Mouse (Mus musculus) thymus, postnatal 0 days (tissue): Measurements from ENCODE around the gene Schip1. TPM values are rescaled to one million over a fixed set of nuclear protein-coding genes. Genes with fewer than 3 reads are reported as not detected.

Source experiments
- DNase-seq: peaks from one replicate; pipeline ENCODE4 v3.0.0-alpha.2; 2015; ENCODE audit warnings: low spot score
- polyA plus RNA-seq: library from polyadenylated mRNA; unstranded; fragments of >200 nt; fragmentation: Nextera tagmentation; extraction: Ambion mirVana; gene quantifications from 2 replicates; pipeline ENCODE4 v1.2.1, GENCODE M21; 2015

Gene Schip1
- polyA plus RNA-seq, 1 experiment from 2014 or later, result 4.7 TPM

GRCm38 (mm10) chr3:68270246-68270645, 205.6 kb downstream of the Schip1 start:
- DNase-seq, result no peak

DNA sequence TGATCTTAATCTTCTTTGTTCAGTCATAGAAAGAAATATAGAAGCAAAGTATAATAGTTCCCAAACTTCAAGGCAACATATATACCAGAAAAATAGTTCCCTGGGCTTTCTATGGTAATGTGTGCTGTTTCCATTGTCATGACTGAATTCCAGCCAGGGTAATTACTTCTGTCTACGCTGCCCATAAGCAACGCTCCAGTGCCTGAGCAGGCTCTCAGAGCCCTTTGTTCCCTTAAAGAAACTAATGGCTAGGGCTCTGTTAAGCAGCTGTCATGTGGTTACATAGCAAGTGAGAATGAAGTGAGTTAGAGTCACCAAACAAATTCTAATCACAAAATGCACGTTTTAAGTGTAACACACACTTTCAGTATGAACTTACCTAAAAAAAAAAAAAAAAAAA, 206.9 kb downstream of the Schip1 start:
- no peak for DNase-seq

- no peak for DNase-seq
Observed at GRCm38 (mm10) chr3:68271881-68272280, 207.3 kb downstream of the Schip1 start.

GRCm38 (mm10) chr3:68282844-68283594, 218.4 kb downstream of the Schip1 start:
- DNase-seq, result no peak

DNA sequence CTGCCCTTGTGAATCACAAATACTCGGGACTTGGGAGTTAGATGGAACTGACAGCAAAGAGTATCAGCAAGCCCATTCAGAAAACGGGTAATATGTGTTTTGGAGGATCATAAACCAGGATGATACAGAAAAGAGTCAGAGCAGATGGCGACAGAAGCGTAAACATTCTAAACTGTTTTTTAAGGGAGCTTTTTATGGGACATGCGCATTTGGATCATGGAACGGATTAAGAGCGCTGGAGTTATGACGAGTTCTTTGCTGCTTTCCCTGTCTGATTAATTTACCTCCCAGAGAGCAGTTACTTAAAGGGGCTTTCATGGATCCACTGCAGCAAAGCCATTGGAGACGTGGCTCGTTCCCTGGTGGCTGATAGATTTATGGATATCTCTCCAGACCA, 219.0 kb downstream of the Schip1 start:
- DNase-seq, result no peak

- no peak for DNase-seq
Observed at GRCm38 (mm10) chr3:68284500-68284899, 219.9 kb downstream of the Schip1 start.

GRCm38 (mm10) chr3:68296752-68297151, 232.2 kb downstream of the Schip1 start:
- no peak for DNase-seq

DNA sequence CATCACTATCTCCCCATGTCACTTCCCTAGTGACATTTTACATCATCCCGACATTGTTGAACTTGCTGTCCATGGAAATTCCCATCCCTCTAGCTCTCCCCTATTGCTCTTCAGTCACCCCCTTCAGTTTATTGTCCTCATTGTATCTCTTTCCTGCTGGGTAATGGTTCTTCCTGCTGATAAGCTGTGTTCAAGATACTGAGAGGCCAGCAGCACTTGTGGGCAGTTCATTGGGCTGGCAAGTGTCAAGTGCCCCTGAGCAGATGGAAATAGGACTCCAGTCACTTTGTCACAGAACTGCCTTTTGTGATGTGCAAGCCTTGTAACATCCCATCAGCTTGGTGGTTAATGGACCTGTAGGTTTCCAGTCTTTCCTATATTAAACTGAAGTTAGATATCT, 241.0 kb downstream of the Schip1 start:
- no peak for DNase-seq

GRCm38 (mm10) chr3:68306726-68307125, 242.1 kb downstream of the Schip1 start:
- DNase-seq, result no peak

DNA sequence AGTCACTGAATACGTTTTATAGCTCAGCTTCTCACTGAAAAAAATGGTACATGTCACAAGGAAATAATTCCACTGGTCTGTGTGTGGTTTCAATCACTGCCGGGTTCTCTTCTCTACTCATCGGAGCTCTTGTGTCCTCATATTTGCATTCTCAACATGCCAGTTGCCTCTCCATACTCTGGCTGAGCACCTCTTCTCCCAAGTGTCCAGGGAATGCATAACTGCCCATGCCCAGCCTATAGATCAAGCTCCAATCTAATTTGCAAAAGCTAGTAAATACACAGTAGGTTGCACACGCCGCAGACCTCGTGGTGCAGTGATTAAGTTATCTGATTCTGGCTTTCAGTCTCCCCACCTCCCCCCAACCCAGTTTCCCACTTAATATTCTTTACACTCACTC, 261.0 kb downstream of the Schip1 start:
- no peak for DNase-seq

- DNase-seq, result no peak
Observed at GRCm38 (mm10) chr3:68332515-68332914, 267.9 kb downstream of the Schip1 start.

DNA sequence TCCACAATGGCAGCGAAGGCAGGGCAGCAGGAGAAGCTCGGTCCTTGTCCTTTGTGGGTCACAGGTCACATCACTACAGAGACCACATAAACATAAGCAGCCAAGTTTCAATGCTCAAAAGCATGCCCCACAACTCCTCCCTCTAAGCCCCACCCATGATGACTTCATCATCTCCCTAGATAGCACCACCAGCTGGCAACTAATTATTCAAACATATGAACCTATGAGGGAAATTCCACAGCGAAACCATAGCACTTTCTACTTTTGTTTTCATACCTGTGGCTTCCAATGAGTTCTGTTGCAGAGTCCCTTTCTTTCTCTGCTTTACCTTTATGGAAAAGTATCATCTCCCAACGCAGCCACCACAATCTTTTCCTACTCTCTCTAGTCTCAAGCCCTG, 270.9 kb downstream of the Schip1 start:
- DNase-seq, result no peak

GRCm38 (mm10) chr3:68350624-68351023, 286.0 kb downstream of the Schip1 start:
- no peak for DNase-seq

DNA sequence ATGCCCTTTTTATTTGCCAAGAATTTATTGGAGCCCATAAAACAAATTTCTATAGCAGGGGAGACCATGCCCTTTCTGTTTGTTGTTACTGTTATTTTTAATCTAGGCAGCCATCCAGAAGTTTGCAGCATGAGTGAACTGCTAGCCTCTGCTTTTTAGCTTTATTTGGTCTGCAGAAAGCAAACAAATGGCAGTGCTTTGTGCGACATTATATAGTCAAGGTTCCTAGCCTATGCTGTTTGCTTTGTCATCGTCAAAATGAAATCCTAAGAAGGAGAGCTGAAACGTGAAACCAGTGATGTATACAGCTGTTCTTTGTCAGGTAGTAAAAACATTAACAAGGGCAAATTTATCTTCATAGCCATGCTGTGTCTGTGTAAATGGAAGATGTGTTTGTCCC, 286.9 kb downstream of the Schip1 start:
- DNase-seq, result no peak

DNA sequence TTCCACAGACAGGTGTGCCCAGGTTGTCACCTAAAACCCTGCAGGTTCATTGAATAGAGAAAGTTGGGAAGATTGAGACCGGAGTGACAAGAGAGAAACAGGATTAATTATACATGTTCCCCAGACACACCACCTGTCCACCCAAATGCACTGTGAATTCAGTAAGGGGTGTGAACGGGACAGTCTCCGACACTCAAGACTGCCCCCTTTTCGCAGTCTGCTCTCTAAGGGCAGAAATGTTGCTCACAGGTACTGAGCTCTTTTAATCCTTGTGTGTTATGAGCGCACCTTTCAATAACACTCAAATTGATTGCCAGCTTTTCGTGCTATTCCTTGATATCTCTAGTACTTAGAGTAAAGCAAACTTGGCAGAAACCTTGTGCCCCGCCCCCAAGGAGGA, 288.4 kb downstream of the Schip1 start:
- no peak for DNase-seq

GRCm38 (mm10) chr3:68353492-68353891, 288.9 kb downstream of the Schip1 start:
- no peak for DNase-seq

- no peak for DNase-seq
Observed at GRCm38 (mm10) chr3:68356516-68356915, 291.9 kb downstream of the Schip1 start.

DNA sequence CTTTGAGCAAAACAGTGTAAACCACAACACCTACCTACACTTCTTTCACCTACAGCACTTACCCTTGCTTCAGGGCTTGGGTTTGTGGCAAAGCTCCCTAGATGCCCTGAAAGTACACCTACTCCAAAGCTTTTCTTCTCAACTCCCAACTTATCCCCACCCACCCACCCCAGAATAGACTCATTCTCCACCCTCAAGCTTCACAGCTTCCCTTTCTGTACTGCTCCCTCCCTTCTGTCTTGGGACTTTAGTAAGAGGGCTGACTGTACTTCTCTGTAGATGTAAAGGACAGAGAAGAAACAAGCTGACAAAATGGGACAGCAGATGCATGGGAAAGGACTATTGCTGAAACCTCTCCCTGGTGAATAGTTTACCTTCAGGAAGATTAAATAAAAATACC, 303.4 kb downstream of the Schip1 start:
- no peak for DNase-seq

DNA sequence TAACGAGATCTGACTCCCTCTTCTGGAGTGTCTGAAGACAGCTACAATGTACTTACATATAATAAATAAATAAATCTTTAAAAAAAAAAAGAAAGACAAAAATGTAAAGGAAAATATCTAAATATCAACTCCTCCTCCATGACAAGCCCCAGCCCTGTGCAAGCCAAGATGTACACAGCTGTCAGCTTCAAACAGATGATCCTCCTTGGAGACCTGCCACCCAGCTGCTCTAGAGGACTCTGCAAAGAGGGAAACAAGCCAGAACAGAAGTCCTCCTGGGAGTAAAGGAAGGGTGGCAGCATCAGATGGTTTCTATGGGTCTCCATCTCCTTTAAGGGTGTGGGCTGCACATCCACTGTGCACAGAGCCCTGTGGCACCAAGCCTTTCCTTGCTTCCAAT, 308.3 kb downstream of the Schip1 start:
- no peak for DNase-seq

DNA sequence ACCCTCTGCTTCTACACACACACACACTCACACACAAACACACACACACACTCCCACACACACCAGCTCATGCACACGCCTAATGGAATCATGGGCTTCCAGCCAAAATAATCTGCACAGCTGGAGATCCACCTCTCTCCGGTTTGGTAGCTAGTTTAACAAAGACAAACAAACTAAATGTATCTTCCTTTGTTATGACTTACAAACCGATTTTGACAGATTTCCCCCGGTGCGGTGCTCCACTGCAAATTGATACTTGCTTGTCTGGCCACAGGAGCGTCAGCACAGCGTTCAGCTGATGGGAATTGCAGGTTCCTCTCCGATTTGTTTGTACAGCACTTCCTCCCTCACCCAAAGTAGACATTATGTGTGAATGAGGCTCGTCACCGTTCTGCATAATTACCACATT, 310.5 kb downstream of the Schip1 start:
- DNase-seq, result no peak

DNA sequence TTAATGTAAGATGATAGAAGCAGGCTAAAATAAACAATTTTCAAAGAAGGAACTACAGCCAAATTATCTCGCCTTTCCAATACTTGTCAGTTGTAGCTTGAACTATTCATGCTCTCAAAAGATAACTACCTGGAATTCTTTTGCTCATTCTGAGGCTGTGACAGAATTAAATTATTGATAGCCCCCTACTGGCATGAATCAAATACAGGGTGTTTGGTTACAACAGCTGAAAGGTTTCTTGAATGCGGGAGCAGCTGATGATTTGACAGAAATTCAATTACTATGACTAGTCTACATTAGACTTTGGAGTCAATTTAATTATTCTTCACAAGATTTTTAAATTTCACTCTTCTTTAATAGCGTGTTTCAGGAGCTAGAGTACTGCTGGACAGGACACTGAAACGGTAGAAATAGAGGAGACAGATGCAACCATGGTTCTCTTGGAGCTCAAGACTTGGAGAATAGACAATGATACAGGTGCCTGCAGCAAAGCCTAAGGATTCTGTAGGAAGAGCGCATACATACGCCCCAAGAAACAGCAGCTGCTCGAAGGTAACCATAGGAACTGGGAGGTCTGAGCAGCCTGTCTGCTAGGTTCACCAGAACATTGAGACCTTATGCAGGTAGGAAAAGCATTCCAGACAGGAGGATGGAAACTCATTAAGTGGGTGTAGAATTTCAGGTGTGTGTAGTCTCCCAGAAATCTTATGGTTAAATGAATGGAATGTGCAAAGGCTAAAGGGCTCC, 313.0 kb downstream of the Schip1 start:
- no peak for DNase-seq

DNA sequence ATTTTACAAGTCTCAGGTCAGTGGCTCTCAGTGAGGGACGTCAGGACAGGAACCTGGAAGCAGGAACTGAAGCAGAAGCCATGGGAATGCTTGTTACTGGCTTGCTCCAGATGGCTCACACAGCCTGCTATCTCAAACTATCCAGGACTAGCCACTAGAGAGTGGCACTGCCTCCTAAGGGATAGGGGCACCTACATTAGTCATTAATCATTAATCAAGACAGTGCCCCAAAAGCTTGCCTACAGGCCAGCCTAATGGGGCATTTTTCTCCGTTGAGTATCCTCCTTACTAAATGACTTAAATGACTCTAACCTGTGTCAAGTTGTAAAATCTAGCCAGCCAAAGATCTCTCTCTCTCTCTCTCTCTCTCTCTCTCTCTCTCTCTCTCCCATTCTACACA, 314.2 kb downstream of the Schip1 start:
- DNase-seq, result no peak

DNA sequence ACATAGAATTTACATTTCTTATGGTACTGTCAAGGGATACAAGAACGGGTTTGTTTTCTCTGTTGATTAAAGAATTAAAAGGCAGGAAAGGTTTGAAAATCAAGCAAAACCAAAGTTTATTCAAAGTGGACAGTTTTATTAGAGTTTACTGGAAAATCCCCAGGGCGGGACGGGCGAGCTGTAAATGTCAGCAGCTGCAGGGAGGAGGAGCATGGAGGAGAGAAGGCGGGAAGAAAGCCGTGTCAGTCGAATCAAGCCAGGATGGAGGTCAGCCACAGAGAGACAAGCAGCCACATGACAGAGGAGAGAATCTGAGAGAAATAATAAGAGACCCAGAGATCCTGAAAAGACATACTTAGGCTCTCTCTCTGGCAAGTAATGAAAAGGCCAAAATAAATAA, 314.6 kb downstream of the Schip1 start:
- no peak for DNase-seq
